Mouse (Mus musculus) hindbrain, embryonic 11.5 days (tissue): ENCODE measurements around the gene Elmo1. TPM values are rescaled to one million over a fixed set of nuclear protein-coding genes. Genes with fewer than 3 reads are reported as not detected.

Experiments
- ATAC-seq: fragments of 200-750 bp; cut with Nextera tagmentation; 2 replicates; pipeline ENCODE4 v1.8.0; 2017; ENCODE audit warnings: mild to moderate bottlenecking, moderate TSS enrichment, moderate library complexity; ENCODE audit not compliant: low FRiP score
- DNase-seq: peaks from one replicate; pipeline ENCODE4 v3.0.0-alpha.2; 2015; ENCODE audit warnings: low spot score
- H3K27ac ChIP-seq: fragments of 300-500 bp; sonication (generic); 2 replicates; pipeline ENCODE4 v1.5.1; 2014; ENCODE audit warnings: mild to moderate bottlenecking, low read depth, low read length
- H3K27me3 ChIP-seq: fragments of 300-500 bp; sonication (generic); 2 replicates; pipeline ENCODE4 v1.6.1; 2014; ENCODE audit warnings: mild to moderate bottlenecking, low read length, moderate library complexity, mixed read lengths; ENCODE audit not compliant: control insufficient read depth, insufficient read depth
- H3K36me3 ChIP-seq: fragments of 300-500 bp; sonication (generic); 2 replicates; pipeline ENCODE4 v1.6.1; 2014; ENCODE audit warnings: mild to moderate bottlenecking, low read length, moderate library complexity, mixed read lengths; ENCODE audit not compliant: control insufficient read depth, insufficient read depth
- H3K4me1 ChIP-seq: fragments of 300-500 bp; sonication (generic); replicated peaks from 2 replicates; pipeline ENCODE4 v1.6.1; 2014; ENCODE audit warnings: low read length, mixed read lengths; ENCODE audit not compliant: control insufficient read depth, insufficient read depth
- H3K4me2 ChIP-seq: fragments of 300-500 bp; sonication (generic); replicated peaks from 2 replicates; pipeline ENCODE4 v1.6.1; 2014; ENCODE audit warnings: mild to moderate bottlenecking, low read depth, low read length
- H3K4me3 ChIP-seq: fragments of 300-500 bp; sonication (generic); 2 replicates; pipeline ENCODE4 v1.5.1; 2014; ENCODE audit warnings: low read depth, low read length
- H3K9ac ChIP-seq: fragments of 300-500 bp; sonication (generic); 2 replicates; pipeline ENCODE4 v1.6.1; 2014; ENCODE audit warnings: low read depth, low read length
- H3K9me3 ChIP-seq: fragments of 300-500 bp; sonication (generic); 2 replicates; pipeline ENCODE4 v1.6.1; 2016; ENCODE audit warnings: low read length; ENCODE audit not compliant: control insufficient read depth
- WGBS: fragments of 180-500 bp; shearing (Covaris S2); extraction: QIAGEN DNeasy Blood & Tissue Kit; methylation state at CpG from one replicate; pipeline ENCODE4 v1.1.7; 2014; 5-methylcytosine and 5-hydroxymethylcytosine counted together
- polyA plus RNA-seq: library from polyadenylated mRNA; unstranded; fragments of >200 nt; fragmentation: Nextera tagmentation; extraction: Ambion mirVana; gene quantifications from 2 replicates; pipeline ENCODE4 v1.2.1, GENCODE M21; 2014

Gene Elmo1
- polyA plus RNA-seq, 1 experiment from 2014 or later, result 22.9 TPM

GRCm38 (mm10) chr13:20383875-20384274, 293.5 kb downstream of the Elmo1 start:
- DNase-seq (no peak), ATAC-seq (no peak)
- Histone ChIP-seq H3K27ac (no peak overlapping the region), H3K27me3 (no peaks in the 10 kb centered on the region), H3K4me1 (no peaks in the 10 kb centered on the region), H3K9ac (no peak overlapping the region), H3K4me2 (no peak overlapping the region), H3K9me3 (no peaks in the 10 kb centered on the region), H3K36me3 (no peaks in the 10 kb centered on the region), H3K4me3 (no peak overlapping the region)
- WGBS, result 92% methylated on average over 1 of the region's 1 CpGs

GRCm38 (mm10) chr13:20384846-20385245, 294.4 kb downstream of the Elmo1 start:
- Histone ChIP-seq H3K36me3 (no peaks in the 10 kb centered on the region), H3K4me2 (no peak overlapping the region), H3K27me3 (no peaks in the 10 kb centered on the region), H3K9ac (no peak overlapping the region), H3K4me3 (no peak overlapping the region), H3K4me1 (no peaks in the 10 kb centered on the region), H3K27ac (no peak overlapping the region), H3K9me3 (no peaks in the 10 kb centered on the region)
- WGBS, result 89% methylated on average over 2 of the region's 2 CpGs
- ATAC-seq, result no peak
- DNase-seq, result no peak

- 70% methylated on average over 2 of the region's 2 CpGs for WGBS
- no peak overlapping the region for H3K9ac ChIP-seq
- H3K9me3 ChIP-seq, result no peaks in the 10 kb centered on the region
- DNase-seq (no peak), ATAC-seq (no peak)
- no peak overlapping the region for H3K4me3 ChIP-seq
- no peak overlapping the region for H3K27ac ChIP-seq
- no peaks in the 10 kb centered on the region for H3K36me3 ChIP-seq
- no peak overlapping the region for H3K4me2 ChIP-seq
- no peaks in the 10 kb centered on the region for H3K4me1 ChIP-seq
- H3K27me3 ChIP-seq, result no peaks in the 10 kb centered on the region
These were observed 295.0 kb downstream of the Elmo1 start for GRCm38 (mm10) chr13:20385423-20385822.

- no peak for ATAC-seq
- 88% methylated on average over 4 of the region's 4 CpGs for WGBS
These were observed 296.2 kb downstream of the Elmo1 start for GRCm38 (mm10) chr13:20386462-20387141.

GRCm38 (mm10) chr13:20392824-20393598, 302.6 kb downstream of the Elmo1 start:
- DNase-seq, result no peak
- H3K4me3 ChIP-seq, result no peak overlapping the region
- 74% methylated on average over 3 of the region's 3 CpGs for WGBS
- no peak overlapping the region for H3K9ac ChIP-seq
- no peaks in the 10 kb centered on the region for H3K36me3 ChIP-seq
- no peaks in the 10 kb centered on the region for H3K4me1 ChIP-seq
- no peak for ATAC-seq
- H3K27ac ChIP-seq, result no peak overlapping the region
- H3K4me2 ChIP-seq, result no peak overlapping the region
- H3K27me3 ChIP-seq, result no peaks in the 10 kb centered on the region
- no peaks in the 10 kb centered on the region for H3K9me3 ChIP-seq

More at GRCm38 (mm10) chr13:20386462-20387141, 296.2 kb downstream of the Elmo1 start:
- H3K4me1 ChIP-seq, result no peaks in the 10 kb centered on the region
- no peak overlapping the region for H3K4me3 ChIP-seq
- H3K27me3 ChIP-seq, result no peaks in the 10 kb centered on the region
- no peak overlapping the region for H3K4me2 ChIP-seq
- H3K9me3 ChIP-seq, result no peaks in the 10 kb centered on the region
- no peak overlapping the region for H3K9ac ChIP-seq
- H3K27ac ChIP-seq, result no peak overlapping the region
- H3K36me3 ChIP-seq, result no peaks in the 10 kb centered on the region
- DNase-seq, result no peak

- ATAC-seq (no peak), DNase-seq (no peak)
- H3K4me3 ChIP-seq, result no peak overlapping the region
- no peak overlapping the region for H3K27ac ChIP-seq
- no peaks in the 10 kb centered on the region for H3K36me3 ChIP-seq
- WGBS, result 86% methylated on average over 3 of the region's 3 CpGs
- H3K27me3 ChIP-seq, result no peaks in the 10 kb centered on the region
- H3K4me1 ChIP-seq, result no peaks in the 10 kb centered on the region
- no peak overlapping the region for H3K9ac ChIP-seq
- no peak overlapping the region for H3K4me2 ChIP-seq
- no peaks in the 10 kb centered on the region for H3K9me3 ChIP-seq
These were observed 307.3 kb downstream of the Elmo1 start for GRCm38 (mm10) chr13:20397744-20398143.

- no peaks in the 10 kb centered on the region for H3K27me3 ChIP-seq
- no peaks in the 10 kb centered on the region for H3K4me1 ChIP-seq
- H3K4me3 ChIP-seq, result no peak overlapping the region
- no peaks in the 10 kb centered on the region for H3K36me3 ChIP-seq
- ATAC-seq (no peak), DNase-seq (no peak)
- 97% methylated on average over 4 of the region's 4 CpGs for WGBS
- H3K9ac ChIP-seq, result no peak overlapping the region
- no peak overlapping the region for H3K27ac ChIP-seq
- no peak overlapping the region for H3K4me2 ChIP-seq
- H3K9me3 ChIP-seq, result no peaks in the 10 kb centered on the region
These were observed 307.9 kb downstream of the Elmo1 start for GRCm38 (mm10) chr13:20398311-20398710.

- no peak for DNase-seq
These were observed 314.1 kb downstream of the Elmo1 start for GRCm38 (mm10) chr13:20404530-20404929.

More at GRCm38 (mm10) chr13:20404530-20404929, 314.1 kb downstream of the Elmo1 start:
- H3K9me3 ChIP-seq, result no peaks in the 10 kb centered on the region
- no peaks in the 10 kb centered on the region for H3K4me1 ChIP-seq
- H3K36me3 ChIP-seq, result no peaks in the 10 kb centered on the region
- no peak; the same call in 1 of the 2 replicates for ATAC-seq
- no peak overlapping the region for H3K4me3 ChIP-seq
- no peak overlapping the region for H3K27ac ChIP-seq
- no peak overlapping the region for H3K4me2 ChIP-seq
- no peak overlapping the region for H3K9ac ChIP-seq
- WGBS, result 55% methylated on average over 3 of the region's 3 CpGs
- H3K27me3 ChIP-seq, result no peaks in the 10 kb centered on the region
